Mouse (Mus musculus) kidney, embryonic 16.5 days (tissue): ENCODE measurements at regions not wholly inside any gene's neighbourhood (a gene's known extent, or its start where the extent isn't known, plus 50 kb on each side); places are given as distances from the start of the nearest gene placed in this dataset.

Experiments used
- ATAC-seq: fragments of 200-750 bp; cut with Nextera tagmentation; 2 replicates; pipeline ENCODE4 v1.8.0; 2017; ENCODE audit warnings: moderate TSS enrichment; ENCODE audit not compliant: low FRiP score, low TSS enrichment
- H3K27ac ChIP-seq: fragments of 300-500 bp; sonication (generic); 2 replicates; pipeline ENCODE4 v1.5.1; 2014; ENCODE audit warnings: low read length
- H3K27me3 ChIP-seq: fragments of 300-500 bp; sonication (generic); 2 replicates; pipeline ENCODE4 v1.6.1; 2014; ENCODE audit warnings: low read length, control low read depth, mixed read lengths; ENCODE audit not compliant: insufficient read depth
- H3K36me3 ChIP-seq: fragments of 300-500 bp; sonication (generic); 2 replicates; pipeline ENCODE4 v1.6.1; 2014; ENCODE audit warnings: low read length, control low read depth, mixed read lengths; ENCODE audit not compliant: insufficient read depth
- H3K4me1 ChIP-seq: fragments of 300-500 bp; sonication (generic); 2 replicates; pipeline ENCODE4 v1.6.1; 2014; ENCODE audit warnings: low read length, control low read depth, mixed read lengths; ENCODE audit not compliant: insufficient read depth
- H3K4me2 ChIP-seq: fragments of 300-500 bp; sonication (generic); replicated peaks from 2 replicates; pipeline ENCODE4 v1.6.1; 2014; ENCODE audit warnings: low read depth, low read length
- H3K4me3 ChIP-seq: fragments of 300-500 bp; sonication (generic); 2 replicates; pipeline ENCODE4 v1.5.1; 2014; ENCODE audit warnings: mild to moderate bottlenecking, low read length
- H3K9ac ChIP-seq: fragments of 300-500 bp; sonication (generic); replicated peaks from 2 replicates; pipeline ENCODE4 v1.6.1; 2014; ENCODE audit warnings: low read length
- H3K9me3 ChIP-seq: fragments of 300-500 bp; sonication (generic); 2 replicates; pipeline ENCODE4 v1.6.1; 2016; ENCODE audit warnings: low read length, control low read depth
- WGBS: fragments of 180-500 bp; shearing (Covaris S2); extraction: QIAGEN DNeasy Blood & Tissue Kit; methylation state at CpG from one replicate; pipeline ENCODE4 v1.1.7; 2014; 5-methylcytosine and 5-hydroxymethylcytosine counted together

GRCm38 (mm10) chr2:174532671-174533363 lies 59.9 kb upstream of the Prelid3b start:
- ATAC-seq, result peak; percentile 84

GRCm38 (mm10) chr2:174540717-174541116 lies 67.8 kb upstream of the Prelid3b start:
- 39% methylated on average over 5 of the region's 5 CpGs for WGBS
- H3K4me3 ChIP-seq, result no peak overlapping the region
- H3K36me3 ChIP-seq, result no peaks in the 10 kb centered on the region
- H3K27ac ChIP-seq, result no peak overlapping the region
- H3K4me1 ChIP-seq, result 0 out of 2 replicates have a peak, but pooled peaks cover 6% of the 10 kb centered on the region
- H3K9ac ChIP-seq, result no peak overlapping the region
- no peak overlapping the region for H3K4me2 ChIP-seq
- H3K9me3 ChIP-seq, result peaks cover 2% of the 10 kb centered on the region; the same call in 1 of the 2 replicates
- no peaks in the 10 kb centered on the region for H3K27me3 ChIP-seq
- ATAC-seq, result no peak

More at GRCm38 (mm10) chr2:174532671-174533363, 59.9 kb upstream of the Prelid3b start:
- no peaks in the 10 kb centered on the region for H3K36me3 ChIP-seq
- H3K9me3 ChIP-seq, result no peaks in the 10 kb centered on the region
- no peak overlapping the region for H3K27ac ChIP-seq
- no peak overlapping the region for H3K4me2 ChIP-seq
- no peaks in the 10 kb centered on the region for H3K4me1 ChIP-seq
- WGBS, result 43% methylated on average over 12 of the region's 12 CpGs
- H3K4me3 ChIP-seq, result no peak overlapping the region
- H3K9ac ChIP-seq, result no peak overlapping the region
- no peaks in the 10 kb centered on the region for H3K27me3 ChIP-seq

DNA sequence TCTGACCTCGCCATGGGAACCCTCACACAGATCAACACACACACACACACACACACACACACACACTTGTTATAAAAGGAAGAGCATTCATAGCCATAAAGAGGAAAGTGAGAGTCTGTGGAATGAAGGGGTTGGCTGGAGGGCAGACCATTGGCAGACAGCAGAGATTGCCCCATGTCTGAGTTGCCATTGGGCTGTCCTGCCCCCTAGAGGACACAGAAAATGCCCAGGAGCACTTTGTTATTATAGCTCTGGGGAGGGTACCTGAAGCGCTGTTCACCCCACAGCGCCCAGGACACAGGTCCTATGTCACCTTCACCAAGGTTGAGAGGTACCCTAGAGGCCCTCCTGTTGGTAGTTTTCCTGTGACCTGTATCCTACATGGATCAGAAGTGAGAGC lies 74.3 kb upstream of the Prelid3b start:
- Histone ChIP-seq H3K36me3 (no peaks in the 10 kb centered on the region), H3K9ac (no peak overlapping the region), H3K9me3 (peaks cover 2% of the 10 kb centered on the region; the same call in 1 of the 2 replicates), H3K4me3 (no peak overlapping the region), H3K27ac (no peak overlapping the region), H3K4me1 (no peaks in the 10 kb centered on the region), H3K27me3 (no peaks in the 10 kb centered on the region), H3K4me2 (no peak overlapping the region)
- ATAC-seq, result no peak
- 86% methylated on average over 3 of the region's 3 CpGs for WGBS

DNA sequence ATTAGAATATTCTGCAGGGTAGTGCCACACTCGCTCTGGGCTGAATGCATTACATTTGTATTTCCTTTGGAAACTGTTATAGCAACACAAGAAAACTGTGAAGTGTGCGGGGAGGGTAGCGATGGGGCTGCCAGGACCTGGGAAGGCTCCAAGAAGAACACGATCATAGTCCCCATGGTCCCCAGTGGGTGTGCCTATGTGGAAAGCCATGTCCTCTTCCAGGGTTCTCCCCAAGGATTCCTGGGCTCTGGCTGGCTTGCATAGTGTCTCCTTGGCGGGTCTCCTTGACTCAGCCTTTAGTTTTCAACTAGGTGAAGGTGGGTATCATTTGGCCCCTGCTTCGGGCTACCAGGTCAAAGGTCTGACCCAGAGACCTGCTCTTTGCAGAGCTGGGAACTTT lies 74.8 kb upstream of the Prelid3b start:
- no peaks in the 10 kb centered on the region for H3K27me3 ChIP-seq
- H3K9me3 ChIP-seq, result no peaks in the 10 kb centered on the region
- no peak overlapping the region for H3K27ac ChIP-seq
- no peak overlapping the region for H3K4me2 ChIP-seq
- no peaks in the 10 kb centered on the region for H3K4me1 ChIP-seq
- H3K4me3 ChIP-seq, result no peak overlapping the region
- WGBS, result 92% methylated on average over 6 of the region's 6 CpGs
- no peaks in the 10 kb centered on the region for H3K36me3 ChIP-seq
- ATAC-seq, result no peak
- H3K9ac ChIP-seq, result no peak overlapping the region

DNA sequence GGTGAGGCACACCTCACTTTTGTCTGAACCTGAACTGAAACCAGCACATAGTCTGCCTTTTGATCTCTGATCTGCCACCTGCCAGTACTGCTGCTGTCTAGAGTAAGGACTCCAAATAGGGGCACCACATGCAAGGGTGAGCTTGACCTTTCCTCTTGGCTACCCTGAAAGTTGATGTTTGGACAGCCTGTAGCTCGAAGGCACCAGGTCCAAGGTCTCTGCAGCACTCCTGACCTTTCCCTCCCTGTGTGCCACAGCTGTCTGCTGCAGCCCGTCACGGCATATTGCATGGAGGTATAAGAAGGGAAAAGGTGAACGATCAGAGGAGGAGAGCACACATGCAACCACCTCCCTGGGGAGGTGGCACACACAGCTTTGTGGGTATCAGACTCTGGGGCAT lies 75.9 kb upstream of the Prelid3b start:
- Histone ChIP-seq H3K27ac (no peak overlapping the region), H3K27me3 (no peaks in the 10 kb centered on the region), H3K4me1 (no peaks in the 10 kb centered on the region), H3K4me2 (no peak overlapping the region), H3K36me3 (no peaks in the 10 kb centered on the region), H3K4me3 (no peak overlapping the region), H3K9ac (no peak overlapping the region), H3K9me3 (no peaks in the 10 kb centered on the region)
- WGBS, result 56% methylated on average over 4 of the region's 4 CpGs
- no peak for ATAC-seq

DNA sequence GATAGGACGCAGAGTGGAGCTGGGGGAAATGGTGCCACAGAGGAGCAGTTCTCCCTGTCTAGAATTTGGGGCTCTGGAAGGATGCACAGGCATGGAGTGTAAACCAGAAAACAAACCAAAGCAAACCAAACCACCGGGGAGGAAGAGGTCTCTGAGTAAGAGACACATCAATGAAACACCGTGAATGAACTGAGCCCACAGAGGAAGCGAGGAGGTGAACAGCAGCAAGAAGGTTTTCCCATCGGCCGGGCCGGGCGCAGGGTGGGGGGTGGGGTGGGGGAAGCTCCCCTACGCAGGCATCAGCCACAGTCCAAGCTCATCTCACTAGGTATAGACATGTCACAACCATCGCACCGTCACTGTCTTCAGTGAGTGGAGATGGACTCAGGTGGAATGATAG lies 82.9 kb upstream of the Prelid3b start:
- no peak overlapping the region for H3K27ac ChIP-seq
- no peaks in the 10 kb centered on the region for H3K4me1 ChIP-seq
- no peak for ATAC-seq
- no peak overlapping the region for H3K4me3 ChIP-seq
- no peak overlapping the region for H3K4me2 ChIP-seq
- 92% methylated on average over 11 of the region's 11 CpGs for WGBS
- H3K36me3 ChIP-seq, result no peaks in the 10 kb centered on the region
- H3K9me3 ChIP-seq, result no peaks in the 10 kb centered on the region
- no peak overlapping the region for H3K9ac ChIP-seq
- H3K27me3 ChIP-seq, result no peaks in the 10 kb centered on the region

GRCm38 (mm10) chr2:174561828-174562429 lies 81.4 kb upstream of the Zfp831 start:
- H3K36me3 ChIP-seq, result no peaks in the 10 kb centered on the region
- no peak overlapping the region for H3K9ac ChIP-seq
- H3K9me3 ChIP-seq, result no peaks in the 10 kb centered on the region
- H3K27me3 ChIP-seq, result no peaks in the 10 kb centered on the region
- no peak for ATAC-seq
- WGBS, result 22% methylated on average over 7 of the region's 7 CpGs
- H3K4me3 ChIP-seq, result no peak overlapping the region
- H3K4me1 ChIP-seq, result no peaks in the 10 kb centered on the region
- no peak overlapping the region for H3K27ac ChIP-seq
- H3K4me2 ChIP-seq, result no peak overlapping the region

DNA sequence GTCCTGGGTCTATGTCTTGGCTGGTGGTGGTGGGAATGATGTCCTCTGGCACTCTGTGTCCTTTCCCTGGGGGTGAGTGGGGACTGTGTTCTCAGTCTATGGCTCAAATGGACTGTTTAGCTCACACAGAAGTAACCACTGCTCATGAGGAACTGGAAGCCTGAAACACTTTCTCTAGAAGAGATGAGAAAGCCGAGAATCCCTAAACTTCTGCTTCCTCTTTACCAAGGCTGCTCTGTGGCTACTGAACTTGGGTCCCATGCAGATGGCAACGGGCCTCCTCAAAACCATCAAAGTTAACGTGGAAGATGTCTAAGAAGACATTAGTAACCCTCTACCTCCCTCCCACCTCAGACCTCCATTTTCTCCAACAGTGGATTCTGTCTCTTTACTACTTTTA lies 79.4 kb upstream of the Zfp831 start:
- WGBS, result 87% methylated on average over 3 of the region's 3 CpGs
- ATAC-seq, result no peak
- H3K9me3 ChIP-seq, result no peaks in the 10 kb centered on the region

DNA sequence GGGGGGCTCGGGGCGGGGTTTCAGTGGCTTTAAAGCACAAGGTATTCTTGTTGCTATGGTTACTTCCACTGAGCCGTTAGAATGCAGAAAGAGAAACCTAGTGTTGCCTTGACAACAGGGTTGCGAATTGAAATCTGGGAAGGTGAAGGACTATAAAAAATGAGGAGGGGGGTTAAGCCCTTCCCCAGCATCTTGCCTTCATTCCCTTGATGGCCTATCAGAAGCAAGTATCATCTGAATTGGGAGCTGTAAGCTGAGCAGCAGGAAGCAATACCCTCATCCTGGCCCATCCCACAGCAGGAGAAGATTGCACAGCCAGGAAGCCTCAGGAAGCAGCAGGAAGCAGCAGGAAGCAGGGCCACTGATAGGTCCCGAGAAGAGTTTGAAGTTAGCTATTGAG lies 78.5 kb upstream of the Zfp831 start:
- H3K27ac ChIP-seq, result 0 out of 2 replicates have a peak overlapping the region, but pooled peaks have one; percentile 15
- H3K4me2 ChIP-seq, result no peak overlapping the region
- H3K27me3 ChIP-seq, result no peaks in the 10 kb centered on the region
- no peak overlapping the region for H3K9ac ChIP-seq
- ATAC-seq, result 0 out of 2 replicates have a peak, but pooled peaks have one; percentile 60
- no peaks in the 10 kb centered on the region for H3K9me3 ChIP-seq
- no peaks in the 10 kb centered on the region for H3K36me3 ChIP-seq
- 31% methylated on average over 5 of the region's 5 CpGs for WGBS
- H3K4me3 ChIP-seq, result no peak overlapping the region
- no peaks in the 10 kb centered on the region for H3K4me1 ChIP-seq

More for the DNA sequence above, 79.4 kb upstream of the Zfp831 start:
- H3K4me1 ChIP-seq, result no peaks in the 10 kb centered on the region
- H3K27ac ChIP-seq, result no peak overlapping the region
- H3K9ac ChIP-seq, result no peak overlapping the region
- no peak overlapping the region for H3K4me3 ChIP-seq
- no peaks in the 10 kb centered on the region for H3K27me3 ChIP-seq
- H3K36me3 ChIP-seq, result no peaks in the 10 kb centered on the region
- no peak overlapping the region for H3K4me2 ChIP-seq

DNA sequence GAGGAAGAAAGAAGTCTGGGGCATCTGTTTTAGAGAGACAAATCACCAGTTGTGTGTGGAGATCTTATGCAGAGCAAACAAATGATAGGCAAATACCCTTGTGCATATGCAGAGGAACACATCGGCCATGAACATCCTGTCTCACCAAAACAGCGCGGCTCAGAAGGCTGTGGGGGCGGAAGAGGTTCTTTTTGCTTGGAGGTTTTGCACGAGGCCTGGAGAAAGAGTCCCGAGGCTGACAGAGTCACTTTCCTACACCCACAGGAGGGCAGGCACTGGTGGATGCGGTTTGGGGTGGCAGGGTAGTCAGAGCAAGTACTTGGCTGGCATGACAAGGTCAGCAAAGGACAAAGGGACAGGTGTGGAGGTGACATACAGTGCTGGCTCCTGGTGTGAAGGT lies 77.4 kb upstream of the Zfp831 start:
- Histone ChIP-seq H3K9ac (no peak overlapping the region), H3K4me3 (no peak overlapping the region), H3K4me2 (no peak overlapping the region), H3K36me3 (no peaks in the 10 kb centered on the region), H3K27ac (no peak overlapping the region), H3K27me3 (no peaks in the 10 kb centered on the region), H3K4me1 (no peaks in the 10 kb centered on the region), H3K9me3 (no peaks in the 10 kb centered on the region)
- 71% methylated on average over 7 of the region's 7 CpGs for WGBS
- ATAC-seq, result no peak
